Mouse (Mus musculus) monocyte, adult 5-6 weeks (primary cell): ENCODE data around the gene Gramd1c. TPM values are rescaled to one million over a fixed set of nuclear protein-coding genes. Genes with fewer than 3 reads are reported as not detected.

Experiments used
- ATAC-seq: fragments of 153-309, 156-312 bp; replicated peaks from 2 replicates; pipeline ENCODE4 v1.8.0; 2017; ENCODE audit warnings: mild to moderate bottlenecking; ENCODE audit not compliant: low TSS enrichment, insufficient number of reproducible peaks, severe bottlenecking, poor library complexity, low FRiP score
- total RNA-seq: library from RNA; stranded (forward); fragments of 200-1000, 200-491, 200-594 nt; gene quantifications from 3 replicates; pipeline ENCODE4 v1.2.3, GENCODE M21; 2017

Gramd1c gene
- total RNA-seq, 1 experiment from 2014 or later: 9.1 TPM

DNA sequence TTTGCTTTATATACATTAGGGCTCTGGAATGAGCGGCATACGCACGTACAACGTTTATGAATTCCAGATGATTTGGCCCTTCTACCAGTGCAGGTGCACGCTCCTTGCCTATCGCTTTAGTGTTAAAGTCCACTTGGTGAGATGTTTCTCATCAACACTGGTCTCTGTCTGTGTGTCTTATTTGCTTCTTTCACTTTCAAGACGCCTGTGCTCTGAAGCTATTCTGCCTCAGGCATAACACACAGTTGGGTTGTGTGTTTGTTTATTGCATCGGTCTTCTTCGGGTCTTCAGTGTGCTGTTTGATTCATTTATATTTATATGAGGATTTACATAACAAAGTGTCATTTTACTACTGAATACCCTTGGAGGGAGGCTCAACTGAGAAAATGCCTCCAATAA is 36.3 kb downstream of the Gramd1c start:
- no peak for ATAC-seq

DNA sequence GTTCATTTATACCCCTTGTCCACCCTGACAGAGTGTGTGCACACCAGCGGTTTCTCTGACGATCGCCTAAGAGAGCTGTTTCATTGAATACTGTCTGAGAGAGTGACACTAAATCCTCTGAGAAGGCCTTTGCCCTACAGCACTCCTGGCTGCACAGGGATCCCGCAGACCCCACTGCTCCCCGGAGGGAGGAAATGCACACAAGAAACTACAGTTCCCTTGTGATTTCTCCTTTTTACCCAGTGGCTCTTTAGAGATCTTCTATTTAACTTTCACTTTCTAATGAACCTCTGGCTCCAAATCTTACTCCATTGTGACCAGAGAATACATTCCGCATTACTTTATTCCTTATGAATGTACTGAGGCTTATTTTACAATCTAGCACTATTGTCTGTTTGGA is 36.9 kb downstream of the Gramd1c start:
- no peak for ATAC-seq

DNA sequence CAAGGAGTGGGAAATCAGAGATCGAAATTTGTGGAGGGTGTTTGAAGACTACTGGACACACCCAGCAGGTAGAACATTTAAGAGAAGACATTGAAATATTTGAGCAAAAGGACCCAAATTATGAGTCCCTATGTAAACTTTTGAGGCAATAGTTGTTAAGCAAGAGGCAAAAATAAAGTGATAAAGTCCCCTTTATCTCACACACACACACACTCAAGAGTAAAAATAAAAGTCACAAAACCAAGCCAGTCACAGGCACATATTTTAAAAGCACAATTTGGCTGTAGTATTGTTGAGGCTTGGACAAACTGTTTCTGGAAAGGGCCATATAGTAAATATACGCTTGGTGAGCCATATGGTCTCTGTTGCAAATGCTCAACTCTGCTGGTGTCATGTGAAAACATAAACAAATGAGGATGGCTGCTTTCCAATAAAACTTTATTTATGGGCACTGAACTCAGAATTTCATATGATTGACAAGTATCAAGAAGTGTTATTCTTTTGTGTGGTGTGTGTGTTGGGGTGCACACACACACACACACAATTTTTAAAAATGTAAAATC is 44.1 kb downstream of the Gramd1c start:
- no peak for ATAC-seq

DNA sequence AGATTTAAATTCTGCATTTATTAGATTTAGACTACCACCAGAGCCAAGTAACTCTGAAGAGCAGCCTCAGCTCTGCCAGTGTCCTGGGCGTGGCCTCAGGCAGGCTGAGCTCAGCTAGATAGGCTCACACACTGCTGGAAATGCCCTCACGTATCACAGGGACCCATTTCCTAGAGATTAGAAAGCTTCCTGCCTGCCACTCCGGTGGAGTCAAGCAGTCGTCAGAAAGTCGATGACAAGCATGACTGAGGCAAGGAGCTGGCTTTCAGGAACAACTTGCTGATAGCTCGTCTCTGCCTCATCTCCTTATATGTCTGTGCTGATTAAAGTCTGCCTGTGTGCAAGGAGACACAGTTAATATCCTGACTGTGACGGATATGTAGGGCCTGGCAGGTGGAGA is 44.8 kb downstream of the Gramd1c start:
- ATAC-seq: no peak

DNA sequence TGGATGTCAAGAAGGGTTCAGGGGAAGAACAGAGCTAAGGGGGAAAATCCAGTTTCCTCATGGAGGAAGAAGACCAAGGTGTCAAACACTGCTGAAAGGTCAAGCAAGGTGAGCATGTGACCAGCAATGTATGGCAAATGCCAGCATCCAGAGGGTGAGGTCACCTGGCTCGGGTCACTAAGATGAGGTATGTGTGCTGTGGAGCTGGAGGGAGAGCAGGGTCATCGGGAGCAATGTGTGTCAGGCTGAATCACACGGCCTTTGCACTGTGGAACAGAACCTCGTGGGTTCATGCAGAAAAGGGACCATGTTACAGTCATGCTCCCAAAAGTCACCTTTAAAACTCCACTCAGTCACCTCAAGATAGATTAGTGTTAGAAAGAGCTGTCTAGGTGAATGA is 45.4 kb downstream of the Gramd1c start:
- no peak for ATAC-seq

DNA sequence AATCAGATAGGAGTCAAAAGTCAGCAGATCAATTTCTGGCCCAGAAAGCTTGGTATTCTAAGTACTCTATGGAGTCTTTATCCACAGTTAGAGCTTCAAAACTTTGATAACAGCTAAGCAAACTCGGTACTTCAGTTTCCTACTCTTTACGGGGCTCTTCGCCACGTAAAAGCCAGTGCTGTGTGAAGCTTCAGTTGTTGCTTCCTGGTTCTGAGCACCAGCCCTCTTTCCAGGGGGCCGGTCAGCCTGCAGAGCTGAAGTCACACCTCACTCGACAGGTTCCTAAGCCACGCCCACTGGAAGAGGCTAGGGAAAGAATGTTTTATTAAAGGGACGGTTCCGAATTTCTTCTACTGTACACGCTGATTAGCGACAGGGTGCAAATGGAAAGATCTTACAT is 47.0 kb downstream of the Gramd1c start:
- ATAC-seq: peak; percentile 90

DNA sequence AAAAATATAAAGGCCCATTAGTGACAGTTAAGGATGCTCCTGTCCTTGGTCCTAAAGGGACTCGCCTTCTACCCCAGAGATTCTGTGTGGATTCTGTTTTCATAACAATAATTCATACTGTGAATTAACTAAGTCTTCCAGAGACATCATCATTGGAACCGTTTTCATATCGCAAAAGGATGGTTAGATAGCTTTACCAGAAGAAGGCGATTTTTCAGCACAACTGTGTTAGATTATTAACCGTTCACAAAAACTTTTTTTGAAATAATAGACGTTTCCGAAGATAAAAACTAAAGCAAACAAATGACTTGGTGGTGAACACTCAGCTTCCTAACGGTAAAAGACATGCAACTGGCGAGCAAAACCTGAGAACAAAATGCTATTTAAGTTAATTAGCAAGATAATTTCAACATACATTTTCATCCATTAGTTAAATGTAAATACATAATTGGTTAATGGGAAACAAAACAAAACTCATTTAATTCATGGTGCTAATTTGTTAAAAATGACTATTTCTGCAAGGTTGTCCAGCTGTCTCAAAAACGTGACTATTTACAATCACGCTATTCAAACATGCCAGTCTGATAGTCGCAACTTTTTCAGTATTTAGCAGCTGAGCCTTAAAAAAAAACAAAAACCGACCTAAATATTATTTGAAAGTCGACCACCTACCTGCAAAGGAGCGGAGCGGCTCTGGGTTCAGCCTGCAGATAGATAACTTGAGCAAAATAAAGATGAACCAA is 47.6 kb downstream of the Gramd1c start:
- no peak for ATAC-seq

DNA sequence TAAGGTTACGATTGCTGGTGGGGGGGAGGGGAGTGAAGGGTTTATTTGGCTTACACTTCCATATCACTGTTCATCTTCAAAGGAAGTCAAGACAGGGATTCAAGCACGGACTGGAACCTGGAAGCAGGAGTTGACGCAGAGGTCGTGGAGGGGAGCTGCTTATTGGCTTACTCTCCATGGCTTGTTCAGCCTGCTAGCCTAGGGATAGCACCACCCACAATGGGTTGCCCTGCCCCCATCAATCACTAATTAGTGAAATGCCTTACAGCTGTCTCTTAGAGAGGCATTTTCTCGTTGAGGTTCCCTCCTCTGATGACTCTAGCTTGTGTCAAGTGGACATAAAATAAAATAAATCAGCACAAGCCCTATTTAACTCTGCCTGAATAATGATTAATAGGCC is 52.1 kb downstream of the Gramd1c start:
- no peak for ATAC-seq

DNA sequence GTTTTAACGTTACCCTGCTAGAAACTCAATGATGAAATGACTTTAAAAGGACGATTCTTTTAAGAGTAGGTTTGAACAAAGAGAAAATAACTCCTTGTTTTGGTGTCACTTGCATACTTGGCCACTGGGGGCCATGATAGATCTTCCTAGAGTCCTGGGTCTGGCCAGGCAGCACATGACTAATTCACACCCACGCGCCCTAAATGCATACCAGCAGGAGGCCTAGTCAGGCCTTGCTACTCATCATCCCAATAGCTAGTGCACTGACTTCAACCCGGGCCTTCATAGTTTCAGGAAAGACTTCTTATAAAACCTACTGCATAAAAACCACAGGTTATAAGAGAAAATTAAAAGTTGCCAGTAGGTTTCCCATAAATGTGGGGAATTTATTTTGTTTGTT is 61.1 kb downstream of the Gramd1c start:
- no peak for ATAC-seq

DNA sequence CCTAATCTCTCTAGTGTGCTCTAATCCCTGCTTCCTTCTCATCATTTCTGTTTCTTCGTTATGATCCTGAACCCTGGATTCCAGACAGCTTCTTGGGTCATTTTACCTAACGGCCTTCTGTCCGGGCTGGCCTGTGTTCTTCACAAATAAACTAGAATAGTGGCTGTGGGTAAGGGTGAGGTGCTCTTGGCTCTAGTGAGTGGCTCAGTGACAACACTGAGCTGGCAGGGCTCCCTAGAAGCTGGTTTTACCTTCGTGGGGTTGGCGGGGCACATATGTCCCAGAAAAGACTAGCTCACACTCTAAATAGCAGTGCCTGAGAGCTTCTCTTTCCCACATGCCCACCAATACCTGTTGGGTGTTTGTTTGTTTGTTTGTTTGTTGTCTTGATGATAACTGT is 63.6 kb downstream of the Gramd1c start:
- no peak for ATAC-seq

DNA sequence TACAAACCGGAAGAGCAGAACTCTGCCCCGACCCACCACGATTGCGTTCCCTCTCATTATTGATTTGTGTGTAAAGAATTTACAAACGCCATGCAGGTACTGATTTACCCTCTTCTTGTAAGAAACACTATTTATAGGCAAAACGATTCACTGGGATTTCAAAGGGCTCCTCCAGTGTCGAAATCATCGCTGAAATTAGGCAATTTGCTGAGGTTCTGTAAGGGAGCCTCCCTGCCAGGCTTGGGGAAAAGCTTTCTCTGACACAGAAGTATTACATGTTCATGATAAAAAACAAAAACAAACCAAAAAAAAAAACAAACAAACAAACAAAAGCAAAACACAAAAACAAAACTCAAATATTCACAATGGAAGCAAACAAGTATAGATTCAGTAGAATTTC is 64.0 kb downstream of the Gramd1c start:
- no peak for ATAC-seq

DNA sequence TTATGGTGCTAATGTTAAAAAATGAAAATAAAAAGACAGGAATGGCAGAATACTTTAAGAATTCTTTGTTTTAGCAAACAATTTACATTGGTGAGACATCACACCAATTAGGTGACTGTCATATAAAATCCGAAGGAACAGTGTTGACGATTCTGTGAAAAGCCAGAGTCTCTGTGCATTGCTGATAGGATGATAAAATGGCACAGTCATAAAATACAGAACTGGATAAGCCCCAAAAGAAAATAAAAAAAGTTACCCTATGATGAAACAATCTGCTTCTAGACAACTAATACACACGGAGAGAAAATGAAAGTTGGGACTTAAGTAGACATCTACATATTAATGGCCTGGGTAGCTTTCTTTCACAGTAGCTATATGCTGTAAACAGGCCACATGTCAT is 68.5 kb downstream of the Gramd1c start:
- no peak for ATAC-seq

DNA sequence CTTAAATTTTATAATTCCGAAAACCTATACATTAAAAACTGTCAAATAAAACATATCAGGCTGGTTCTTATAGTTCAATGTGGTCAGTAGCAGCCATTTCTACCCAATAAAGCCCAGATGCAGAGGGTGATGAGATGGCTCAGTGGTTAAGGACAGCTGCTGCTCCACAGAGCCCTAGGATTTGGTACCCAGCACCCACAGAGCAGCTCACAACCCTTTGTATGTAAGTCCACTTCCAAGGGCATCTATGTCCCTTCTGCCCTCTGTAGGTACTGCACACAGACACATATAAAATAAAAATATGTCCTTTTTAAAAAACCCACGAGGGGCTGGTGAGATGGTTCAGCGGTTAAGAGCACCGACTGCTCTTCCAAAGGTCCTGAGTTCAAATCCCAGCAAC is 76.8 kb downstream of the Gramd1c start:
- no peak for ATAC-seq

DNA sequence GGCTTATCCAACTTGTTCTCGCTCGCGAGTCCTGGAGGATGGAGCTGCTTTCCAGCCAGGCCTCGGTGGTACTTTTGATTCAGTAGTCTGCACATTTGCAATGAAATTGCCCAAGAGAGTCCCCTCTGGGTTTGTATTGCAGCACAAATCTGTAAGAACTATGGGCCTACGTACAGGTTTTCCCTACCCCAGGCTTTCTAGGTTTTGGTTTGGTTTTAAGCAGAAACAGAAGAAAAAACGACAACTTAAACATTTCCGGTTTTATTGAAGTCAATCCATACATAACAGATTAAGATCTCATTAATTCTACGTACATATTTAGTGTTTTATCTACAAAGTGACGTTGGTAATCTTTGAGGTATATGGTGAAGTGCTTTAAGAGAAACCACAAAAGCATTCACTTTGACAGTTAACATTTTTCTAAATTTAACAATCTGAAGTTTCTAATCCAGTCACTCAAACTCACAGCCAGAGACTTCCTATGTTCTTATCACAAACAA is 83.0 kb downstream of the Gramd1c start:
- ATAC-seq: no peak

DNA sequence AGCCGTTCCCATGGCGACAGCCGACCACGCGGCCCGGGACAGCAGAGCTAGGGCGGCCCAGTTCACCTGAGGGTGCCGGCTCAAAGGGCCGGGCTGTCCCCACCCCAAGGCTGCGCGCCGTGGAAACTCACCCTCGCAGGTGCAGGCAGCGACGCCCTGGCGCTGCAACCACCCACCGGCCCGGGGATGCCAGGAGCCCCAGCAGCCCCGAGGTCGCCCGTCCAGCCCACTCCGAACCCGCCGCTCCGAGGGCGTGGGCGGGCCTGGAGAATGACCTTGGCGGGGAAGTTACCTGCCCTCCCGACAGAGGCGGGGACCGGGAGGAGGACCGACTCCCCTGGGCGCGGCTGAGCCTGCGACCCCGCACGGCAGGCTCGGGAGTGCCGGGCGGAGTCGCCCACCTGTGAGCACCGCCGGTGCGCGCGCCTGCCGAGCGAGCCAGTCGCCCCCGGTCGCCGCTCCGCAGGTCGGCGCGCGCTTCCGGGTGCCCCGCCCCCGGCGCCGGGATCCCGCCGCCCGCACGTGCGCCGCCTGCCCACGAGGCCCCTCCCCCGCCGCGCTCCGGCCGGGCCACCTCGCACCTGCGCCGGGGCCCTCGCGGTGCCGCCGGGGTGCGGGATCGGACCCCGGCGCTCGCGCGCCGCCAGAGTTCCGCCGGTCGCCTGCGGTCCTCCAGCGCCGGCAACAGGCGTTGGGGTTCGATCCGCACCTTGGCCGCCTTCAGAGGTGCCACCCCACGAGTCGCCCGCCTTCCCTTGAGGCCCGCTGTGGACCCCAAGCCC is 83.6 kb downstream of the Gramd1c start, which contains the start of gene Zdhhc23:
Zdhhc23 (minus strand) TSS at position 464 of the 782 bp plus-strand sequence.
- no peak for ATAC-seq

DNA sequence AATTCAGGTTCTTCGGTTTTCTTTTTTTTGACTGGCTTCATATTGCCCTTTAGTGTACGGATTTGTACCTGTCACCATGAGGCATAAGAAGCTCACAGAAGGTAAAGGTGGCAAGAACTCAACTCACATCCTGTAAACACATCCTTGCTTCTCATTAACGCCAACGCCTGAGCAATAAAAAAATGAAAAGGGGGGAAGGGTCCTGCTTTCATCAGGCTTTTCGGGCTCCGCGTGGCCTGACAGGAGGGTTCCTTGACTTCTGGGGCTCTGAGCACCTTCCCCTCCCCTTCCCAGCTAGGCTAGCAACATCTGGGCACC is 84.2 kb downstream of the Gramd1c start:
- ATAC-seq: no peak

DNA sequence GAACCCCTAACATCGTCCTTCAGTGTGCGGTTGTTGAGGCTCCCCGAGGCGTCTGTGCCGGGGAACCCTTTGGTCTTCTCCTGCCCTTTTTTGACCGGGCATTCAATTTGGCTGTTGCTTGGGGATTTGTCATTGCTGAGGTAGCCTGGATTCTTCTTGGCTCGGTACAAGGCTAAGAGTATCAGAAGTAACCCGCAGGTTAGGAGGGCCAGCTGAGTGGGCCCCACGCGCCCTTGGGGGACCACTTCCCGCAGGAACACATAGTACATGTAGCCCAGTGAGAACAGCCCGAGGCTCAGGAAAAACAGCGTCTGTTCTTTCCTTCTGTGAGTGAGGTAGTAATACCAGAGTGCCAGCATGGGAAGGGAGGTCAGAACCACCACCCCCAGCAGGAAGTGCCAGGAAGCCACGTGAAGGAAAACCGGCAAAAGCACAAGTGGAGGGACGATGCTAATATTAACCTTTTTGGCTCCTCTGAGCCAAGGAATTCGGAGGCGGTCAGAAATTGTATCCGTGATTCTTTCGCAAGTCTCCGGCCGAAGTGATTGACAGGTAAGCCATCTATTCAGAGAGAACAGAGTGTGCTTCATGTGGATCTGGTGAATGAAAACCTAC is 89.4 kb downstream of the Gramd1c start:
- ATAC-seq: no peak

DNA sequence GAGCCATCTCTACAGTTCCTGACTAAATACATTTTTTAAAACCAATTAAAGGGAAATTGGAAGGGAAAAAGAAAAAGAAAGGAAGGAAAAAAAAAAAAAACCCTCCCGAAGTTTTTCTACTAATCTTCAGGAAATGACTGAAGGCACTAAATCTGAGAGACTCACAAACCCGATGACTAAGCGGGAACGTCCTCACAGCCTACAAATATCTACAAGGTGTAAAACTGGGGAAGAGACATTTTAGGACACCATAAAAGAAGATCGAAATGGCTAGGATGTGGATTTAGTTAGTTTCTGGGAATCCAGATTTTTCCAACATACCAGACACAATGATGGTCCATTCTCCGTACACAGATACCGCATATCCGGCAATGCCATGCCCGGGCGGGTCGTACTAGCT is 90.0 kb downstream of the Gramd1c start:
- no peak for ATAC-seq

DNA sequence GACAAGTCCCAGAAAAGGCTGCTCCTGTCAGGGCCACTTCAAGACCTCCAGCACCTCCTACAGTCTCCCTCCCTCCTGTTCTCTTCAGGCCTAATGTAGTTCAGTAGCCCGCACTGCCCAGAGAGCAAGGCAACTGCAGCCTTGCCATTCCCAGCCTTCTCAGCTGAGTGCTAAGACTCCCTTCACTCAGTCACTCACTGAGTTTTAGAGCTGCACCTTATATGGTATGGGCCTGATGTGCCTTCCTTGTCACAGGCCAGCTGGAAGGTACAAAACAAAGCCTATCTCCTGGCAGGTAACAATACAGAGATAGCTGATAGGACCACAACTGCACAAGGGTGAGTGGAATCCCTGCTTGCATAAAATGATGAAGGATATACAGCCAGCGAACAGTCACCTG is 90.8 kb downstream of the Gramd1c start:
- ATAC-seq: no peak

DNA sequence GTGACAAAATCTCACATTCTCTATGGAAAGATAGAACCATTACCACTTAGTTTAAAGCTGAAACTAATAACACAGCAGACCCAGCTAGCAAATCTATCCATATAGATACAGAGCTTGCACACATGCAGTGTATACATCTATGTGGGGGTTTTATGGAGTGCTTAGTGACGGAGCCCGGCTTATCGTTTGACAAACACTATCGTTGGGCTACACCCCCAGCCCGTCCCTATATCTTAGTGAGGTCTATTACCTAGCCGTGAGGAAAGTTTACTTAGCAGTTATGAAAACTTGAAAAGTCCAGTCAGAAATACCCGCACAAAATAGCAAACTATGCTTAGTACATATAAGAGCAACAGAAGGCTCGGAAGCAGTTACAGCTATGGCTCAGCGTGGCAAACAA is 91.4 kb downstream of the Gramd1c start:
- no peak for ATAC-seq
